Mouse (Mus musculus) neural tube, embryonic 13.5 days (tissue): ENCODE data around the gene Tmem19. TPM values are rescaled to one million over a fixed set of nuclear protein-coding genes. Genes with fewer than 3 reads are reported as not detected.

Experiments used
- ATAC-seq: fragments of 200-750 bp; cut with Nextera tagmentation; 2 replicates; pipeline ENCODE4 v1.8.0; 2017; ENCODE audit warnings: low read depth, mild to moderate bottlenecking, moderate TSS enrichment, moderate library complexity
- H3K27ac ChIP-seq: fragments of 300-500 bp; sonication (generic); replicated peaks from 2 replicates; pipeline ENCODE4 v1.5.1; 2015; ENCODE audit warnings: moderate library complexity, mild to moderate bottlenecking, inconsistent platforms
- H3K27me3 ChIP-seq: fragments of 300-500 bp; sonication (generic); 2 replicates; pipeline ENCODE4 v1.6.1; 2015; ENCODE audit warnings: mild to moderate bottlenecking, inconsistent platforms
- H3K36me3 ChIP-seq: fragments of 300-500 bp; sonication (generic); 2 replicates; pipeline ENCODE4 v1.6.1; 2015; ENCODE audit warnings: mild to moderate bottlenecking, inconsistent platforms
- H3K4me1 ChIP-seq: fragments of 300-500 bp; sonication (generic); replicated peaks from 2 replicates; pipeline ENCODE4 v1.6.1; 2015; ENCODE audit warnings: inconsistent platforms
- H3K4me2 ChIP-seq: fragments of 300-500 bp; sonication (generic); 2 replicates; pipeline ENCODE4 v1.6.1; 2015; ENCODE audit warnings: inconsistent platforms, mild to moderate bottlenecking, moderate library complexity
- H3K4me3 ChIP-seq: fragments of 300-500 bp; sonication (generic); 2 replicates; pipeline ENCODE4 v1.5.1; 2015; ENCODE audit warnings: mild to moderate bottlenecking, inconsistent platforms
- H3K9ac ChIP-seq: fragments of 300-500 bp; sonication (generic); 2 replicates; pipeline ENCODE4 v1.6.1; 2015; ENCODE audit warnings: moderate library complexity, mild to moderate bottlenecking, inconsistent platforms
- H3K9me3 ChIP-seq: fragments of 300-500 bp; sonication (generic); 2 replicates; pipeline ENCODE4 v1.6.1; 2016; ENCODE audit warnings: inconsistent platforms
- WGBS: fragments of 180-500 bp; shearing (Covaris S2); methylation state at CpG from one replicate; pipeline ENCODE4 v1.1.7; 2015; 5-methylcytosine and 5-hydroxymethylcytosine counted together
- polyA plus RNA-seq: library from polyadenylated mRNA; unstranded; fragments of >200 nt; fragmentation: Nextera tagmentation; extraction: Ambion mirVana; gene quantifications from 2 replicates; pipeline ENCODE4 v1.2.1, GENCODE M21; 2015

Gene Tmem19
- polyA plus RNA-seq, 1 experiment from 2014 or later = 34.8 TPM

- Histone ChIP-seq H3K4me2 (peak overlapping the region; percentile 79), H3K9me3 (no peaks in the 10 kb centered on the region), H3K27ac (0 out of 2 replicates have a peak overlapping the region, but pooled peaks have one; percentile 95), H3K4me1 (peaks cover 27% of the 10 kb centered on the region), H3K27me3 (no peaks in the 10 kb centered on the region), H3K36me3 (peaks cover 12% of the 10 kb centered on the region), H3K9ac (peak overlapping the region; percentile 71; the same call in 1 of the 2 replicates), H3K4me3 (peak overlapping the region; percentile 63)
- WGBS = 89% methylated on average over 4 of the region's 4 CpGs
- no peak for ATAC-seq
Measured at GRCm38 (mm10) chr10:115363151-115363550, 850 bp upstream of the Tmem19 start.

- H3K4me2 ChIP-seq = peak overlapping the region; percentile 79
- WGBS = 7% methylated on average over 9 of the region's 9 CpGs
- peak overlapping the region; percentile 63 for H3K4me3 ChIP-seq
- peaks cover 15% of the 10 kb centered on the region for H3K36me3 ChIP-seq
- H3K27ac ChIP-seq = peak overlapping the region; percentile 95
- H3K27me3 ChIP-seq = no peaks in the 10 kb centered on the region
- H3K4me1 ChIP-seq = peaks cover 27% of the 10 kb centered on the region
- no peak for ATAC-seq
- peak overlapping the region; percentile 71 for H3K9ac ChIP-seq
- H3K9me3 ChIP-seq = no peaks in the 10 kb centered on the region
Measured at GRCm38 (mm10) chr10:115362623-115362964, 293 bp upstream of the Tmem19 start.

GRCm38 (mm10) chr10:115359066-115359465 lies 3.2 kb downstream of the Tmem19 start:
- ATAC-seq = no peak
- Histone ChIP-seq H3K27me3 (no peaks in the 10 kb centered on the region), H3K9me3 (no peaks in the 10 kb centered on the region), H3K4me2 (no peak overlapping the region), H3K4me1 (peaks cover 27% of the 10 kb centered on the region), H3K4me3 (no peak overlapping the region), H3K9ac (no peak overlapping the region), H3K36me3 (peaks cover 37% of the 10 kb centered on the region), H3K27ac (no peak overlapping the region)
- 91% methylated on average over 7 of the region's 7 CpGs for WGBS

GRCm38 (mm10) chr10:115358216-115358919 lies 3.9 kb downstream of the Tmem19 start:
- ATAC-seq = no peak
- Histone ChIP-seq H3K27ac (no peak overlapping the region), H3K27me3 (no peaks in the 10 kb centered on the region), H3K9ac (no peak overlapping the region), H3K36me3 (peaks cover 37% of the 10 kb centered on the region), H3K4me3 (no peak overlapping the region), H3K9me3 (no peaks in the 10 kb centered on the region), H3K4me2 (no peak overlapping the region), H3K4me1 (peaks cover 27% of the 10 kb centered on the region)
- WGBS = 93% methylated on average over 17 of the region's 17 CpGs

- Histone ChIP-seq H3K27ac (no peak overlapping the region), H3K4me3 (no peak overlapping the region), H3K4me2 (no peak overlapping the region), H3K4me1 (peaks cover 13% of the 10 kb centered on the region), H3K36me3 (peaks cover 37% of the 10 kb centered on the region), H3K9ac (no peak overlapping the region), H3K9me3 (no peaks in the 10 kb centered on the region), H3K27me3 (no peaks in the 10 kb centered on the region)
- WGBS = 94% methylated on average over 6 of the region's 7 CpGs
- ATAC-seq = no peak
Measured at GRCm38 (mm10) chr10:115356106-115356505, 6.2 kb downstream of the Tmem19 start.

- no peak overlapping the region for H3K27ac ChIP-seq
Measured at GRCm38 (mm10) chr10:115355016-115355415, 7.3 kb downstream of the Tmem19 start.

GRCm38 (mm10) chr10:115354553-115354952 lies 7.7 kb downstream of the Tmem19 start:
- no peak for ATAC-seq
- no peak overlapping the region for H3K4me2 ChIP-seq
- WGBS = 64% methylated on average over 6 of the region's 6 CpGs
- H3K27ac ChIP-seq = no peak overlapping the region
- no peaks in the 10 kb centered on the region for H3K27me3 ChIP-seq
- H3K9ac ChIP-seq = no peak overlapping the region
- H3K4me1 ChIP-seq = no peaks in the 10 kb centered on the region
- H3K9me3 ChIP-seq = no peaks in the 10 kb centered on the region
- H3K4me3 ChIP-seq = no peak overlapping the region
- H3K36me3 ChIP-seq = peaks cover 37% of the 10 kb centered on the region

More at GRCm38 (mm10) chr10:115355016-115355415, 7.3 kb downstream of the Tmem19 start:
- Histone ChIP-seq H3K27me3 (no peaks in the 10 kb centered on the region), H3K9me3 (no peaks in the 10 kb centered on the region), H3K36me3 (peaks cover 37% of the 10 kb centered on the region), H3K4me2 (no peak overlapping the region), H3K4me3 (no peak overlapping the region), H3K9ac (no peak overlapping the region), H3K4me1 (0 out of 2 replicates have a peak, but pooled peaks cover 2% of the 10 kb centered on the region)
- no peak for ATAC-seq
- WGBS = 92% methylated on average over 6 of the region's 6 CpGs

- no peak overlapping the region for H3K4me3 ChIP-seq
- no peak overlapping the region for H3K9ac ChIP-seq
- no peaks in the 10 kb centered on the region for H3K4me1 ChIP-seq
- H3K27me3 ChIP-seq = no peaks in the 10 kb centered on the region
- H3K9me3 ChIP-seq = no peaks in the 10 kb centered on the region
- no peak for ATAC-seq
- 78% methylated on average over 2 of the region's 2 CpGs for WGBS
- H3K27ac ChIP-seq = no peak overlapping the region
- H3K4me2 ChIP-seq = no peak overlapping the region
- H3K36me3 ChIP-seq = peaks cover 18% of the 10 kb centered on the region
Measured at GRCm38 (mm10) chr10:115350810-115351397, 11.4 kb downstream of the Tmem19 start.

- H3K27ac ChIP-seq = no peak overlapping the region
- no peak overlapping the region for H3K4me3 ChIP-seq
- no peaks in the 10 kb centered on the region for H3K9me3 ChIP-seq
- H3K9ac ChIP-seq = no peak overlapping the region
- H3K4me1 ChIP-seq = no peaks in the 10 kb centered on the region
- 90% methylated on average over 7 of the region's 7 CpGs for WGBS
- no peak for ATAC-seq
- peaks cover 23% of the 10 kb centered on the region for H3K36me3 ChIP-seq
- H3K4me2 ChIP-seq = no peak overlapping the region
- H3K27me3 ChIP-seq = no peaks in the 10 kb centered on the region
Measured at GRCm38 (mm10) chr10:115349509-115349908, 12.8 kb downstream of the Tmem19 start.

GRCm38 (mm10) chr10:115349029-115349428 lies 13.3 kb downstream of the Tmem19 start:
- H3K4me1 ChIP-seq = no peaks in the 10 kb centered on the region
- H3K27ac ChIP-seq = no peak overlapping the region
- H3K9ac ChIP-seq = no peak overlapping the region
- H3K9me3 ChIP-seq = no peaks in the 10 kb centered on the region
- H3K4me2 ChIP-seq = no peak overlapping the region
- H3K36me3 ChIP-seq = peaks cover 24% of the 10 kb centered on the region
- ATAC-seq = no peak
- H3K4me3 ChIP-seq = no peak overlapping the region
- H3K27me3 ChIP-seq = no peaks in the 10 kb centered on the region
- WGBS = 65% methylated on average over 10 of the region's 10 CpGs

- Histone ChIP-seq H3K4me3 (no peak overlapping the region), H3K4me2 (no peak overlapping the region), H3K36me3 (peaks cover 29% of the 10 kb centered on the region), H3K27ac (no peak overlapping the region), H3K9ac (no peak overlapping the region), H3K27me3 (no peaks in the 10 kb centered on the region), H3K4me1 (no peaks in the 10 kb centered on the region), H3K9me3 (no peaks in the 10 kb centered on the region)
- ATAC-seq = no peak
- WGBS = 86% methylated on average over 6 of the region's 6 CpGs
Measured at GRCm38 (mm10) chr10:115348131-115348530, 14.2 kb downstream of the Tmem19 start.

GRCm38 (mm10) chr10:115346444-115346843 lies 15.9 kb downstream of the Tmem19 start:
- Histone ChIP-seq H3K9me3 (no peaks in the 10 kb centered on the region), H3K4me3 (no peak overlapping the region), H3K9ac (no peak overlapping the region), H3K4me2 (no peak overlapping the region), H3K4me1 (no peaks in the 10 kb centered on the region), H3K27me3 (no peaks in the 10 kb centered on the region), H3K27ac (no peak overlapping the region), H3K36me3 (peaks cover 44% of the 10 kb centered on the region)
- no peak for ATAC-seq
